Mouse (Mus musculus): ENCODE measurements around the gene Nat8l.
A peak's percentile ranks its signal among the peaks of the same experiment; 100 is the strongest.
"Not testable (repeated sequence)": the region's sequence is repeated elsewhere in the genome, so short reads cannot be mapped to it uniquely, and the experiment has no call there.

Nat8l gene

DNA sequence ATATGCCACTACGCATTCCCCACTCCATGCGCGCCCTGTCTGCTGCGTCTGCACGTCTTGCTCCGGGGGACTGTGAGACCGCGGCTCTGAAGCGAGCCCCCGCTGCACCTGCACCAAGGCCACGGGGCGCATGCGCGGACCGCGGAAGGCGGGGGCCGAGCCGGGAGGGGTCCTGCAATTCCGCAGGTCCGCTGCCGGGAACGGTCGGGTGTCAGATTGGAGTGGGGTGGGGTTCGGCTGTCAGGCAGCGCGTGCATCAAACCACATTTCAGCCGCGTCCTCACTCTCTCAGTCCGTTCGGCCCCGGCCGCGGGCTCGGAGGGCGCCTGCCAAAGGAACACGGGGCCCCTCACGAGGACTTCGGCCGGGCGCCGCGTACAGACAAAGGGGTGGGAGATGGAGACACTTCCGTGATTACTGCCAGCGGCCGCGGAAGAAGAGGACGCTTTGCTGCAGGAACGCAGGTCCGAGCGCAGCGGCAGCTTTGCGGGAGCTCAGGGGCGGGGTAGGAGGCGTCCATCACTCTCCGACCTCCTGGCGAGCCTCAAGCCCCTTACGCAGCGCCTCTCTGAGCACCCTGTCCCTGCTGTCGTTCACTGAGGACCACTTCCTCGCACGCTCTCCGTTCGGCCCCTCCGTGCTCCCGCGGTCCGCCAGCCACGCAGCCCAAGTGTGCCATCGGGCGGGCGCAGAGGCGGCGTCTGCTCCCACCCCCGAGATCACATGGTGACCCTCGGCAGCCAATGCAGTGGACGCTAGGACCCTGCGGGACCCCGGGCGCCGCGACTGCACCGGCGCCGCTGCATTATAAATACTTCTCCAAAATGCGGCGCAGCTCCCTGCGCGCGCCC, at the start of gene Nat8l:
TSS of gene Nat8l (plus strand) at position 142 of the 851 bp plus-strand sequence.
- DNase-seq (ENCODE audit: low spot score): no peak

DNA sequence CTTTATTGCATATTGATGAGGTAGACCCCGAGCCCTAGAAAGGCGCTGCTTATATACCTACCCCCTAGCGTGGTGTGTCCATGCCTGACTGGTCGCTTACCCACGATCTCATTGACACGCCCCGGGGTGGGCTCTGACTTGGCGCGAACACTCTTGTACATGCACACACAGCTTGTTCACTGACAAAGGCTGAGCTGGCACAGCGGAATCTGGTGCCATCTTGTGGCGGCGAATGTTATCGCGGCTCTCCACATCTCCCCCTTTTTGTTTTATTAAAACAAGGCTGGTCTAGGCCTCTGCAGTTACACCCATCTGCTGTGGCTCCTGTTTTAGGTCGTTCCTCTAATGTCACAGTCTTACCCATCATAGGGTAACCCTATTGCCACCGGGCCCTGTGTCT, 48.7 kb upstream of the Nat8l start:
- not testable (repeated sequence) for DNase-seq (ENCODE audit: low spot score)

DNA sequence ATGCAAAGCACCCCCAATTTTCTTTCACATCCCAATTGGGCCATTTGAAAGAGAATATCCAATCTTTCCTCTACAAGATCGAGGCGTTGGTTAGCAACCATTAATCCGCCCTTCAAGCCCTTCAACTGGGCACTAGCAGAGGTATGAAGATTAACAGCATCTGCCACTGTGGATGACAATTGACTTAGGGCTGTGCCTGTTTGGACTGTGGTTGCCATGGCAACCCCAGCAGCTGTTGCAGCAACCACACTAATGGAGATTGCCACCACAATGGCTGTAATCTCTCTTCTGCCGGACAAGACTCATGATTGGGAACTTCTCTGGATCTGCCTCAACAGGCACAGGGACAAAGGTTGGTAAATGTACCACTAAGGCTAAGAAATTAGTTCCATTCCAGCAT, 47.5 kb upstream of the Nat8l start:
- DNase-seq (ENCODE audit: low spot score): no peak

DNA sequence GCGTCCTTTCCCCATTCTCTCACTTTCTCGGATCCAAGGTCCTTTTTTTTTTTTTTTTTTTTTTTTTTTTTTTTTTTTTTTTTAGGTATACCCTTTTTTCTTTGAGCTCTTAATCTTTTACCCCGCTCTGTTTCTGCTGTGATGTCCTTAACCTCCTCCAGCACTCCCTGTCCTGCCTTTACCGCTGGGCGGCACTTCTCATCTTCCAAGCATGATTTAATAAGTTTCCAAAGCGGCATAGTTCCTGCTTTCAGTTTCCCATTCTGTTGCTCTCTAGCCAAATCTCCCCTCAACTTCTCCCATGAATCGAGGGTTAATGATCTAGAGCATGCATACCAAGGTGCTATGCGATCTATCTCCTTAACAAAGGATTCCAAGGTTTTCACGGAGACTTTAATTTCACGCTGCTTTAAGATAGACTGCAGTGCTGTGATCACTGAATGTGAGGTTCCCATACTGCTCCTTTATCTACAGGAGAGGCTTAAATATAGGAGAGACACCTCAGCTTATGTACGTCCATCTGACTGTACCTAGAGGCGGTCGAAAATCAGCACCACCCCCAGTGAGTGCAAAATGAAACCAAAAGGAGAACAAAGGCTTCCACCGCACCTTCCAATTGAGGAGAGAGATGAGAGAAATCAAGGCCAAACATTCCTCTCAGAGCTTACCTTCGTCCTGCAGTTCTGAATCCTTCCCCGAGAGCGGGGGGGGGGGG, 42.2 kb upstream of the Nat8l start:
- DNase-seq (ENCODE audit: low spot score): no peak

DNA sequence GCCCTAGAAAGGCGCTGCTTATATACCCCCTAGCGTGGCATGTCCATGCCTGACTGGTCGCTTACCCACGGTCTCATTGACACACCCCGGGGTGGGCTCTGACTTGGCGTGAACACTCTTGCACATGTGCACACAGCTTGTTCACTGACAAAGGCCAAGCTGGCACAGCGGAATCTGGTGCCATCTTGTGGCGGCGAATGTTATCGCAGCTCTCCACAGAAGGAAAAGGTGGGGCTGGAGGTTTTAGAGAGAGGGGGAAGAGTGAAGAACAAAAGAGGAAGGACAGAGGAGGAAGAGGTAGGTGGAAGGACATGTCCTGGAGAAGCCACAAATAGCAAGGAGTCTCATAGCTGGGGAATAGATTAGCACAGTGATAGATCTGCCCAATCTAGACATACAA, 41.4 kb upstream of the Nat8l start:
- no peak for DNase-seq (ENCODE audit: low spot score)

DNA sequence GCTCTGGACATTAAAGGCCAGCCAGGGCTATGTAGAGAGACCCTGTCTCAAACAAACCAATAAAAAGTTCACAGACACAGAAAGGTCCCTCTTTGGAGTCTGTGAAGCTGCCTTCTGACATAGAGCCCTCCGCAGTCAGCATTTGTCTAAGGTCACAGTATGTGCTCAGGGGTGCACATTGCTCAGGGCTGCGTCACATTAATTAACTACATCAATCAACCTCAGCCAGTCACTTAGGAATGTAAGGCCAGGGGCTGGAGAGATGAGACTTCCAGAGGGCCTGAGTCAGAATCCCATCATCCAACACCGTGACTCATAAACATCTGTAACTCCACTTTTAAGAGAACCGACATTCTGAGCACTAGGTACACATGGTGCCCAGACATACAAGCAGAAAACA, 39.9 kb upstream of the Nat8l start:
- no peak for DNase-seq (ENCODE audit: low spot score)

DNA sequence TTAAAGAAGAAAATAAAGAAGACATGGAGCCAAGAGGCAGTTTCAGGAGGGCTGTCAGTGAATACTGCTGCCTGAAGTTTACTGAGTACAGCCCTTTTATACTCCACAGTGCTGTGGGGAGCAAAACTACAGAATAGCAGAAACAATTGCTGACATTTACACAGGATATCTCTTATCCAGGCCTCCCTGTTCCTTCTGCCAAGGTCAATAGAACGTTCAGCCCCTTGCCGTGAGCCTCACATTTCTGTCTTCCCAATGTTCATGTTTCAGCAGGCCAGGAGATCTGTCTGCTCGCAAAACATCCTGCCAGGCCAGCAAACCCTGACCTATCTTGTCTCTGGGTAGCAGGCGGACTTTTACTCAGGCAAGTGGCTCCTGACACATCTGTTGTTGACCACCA, 36.4 kb upstream of the Nat8l start:
- peak; percentile 22 for DNase-seq (ENCODE audit: low spot score)

DNA sequence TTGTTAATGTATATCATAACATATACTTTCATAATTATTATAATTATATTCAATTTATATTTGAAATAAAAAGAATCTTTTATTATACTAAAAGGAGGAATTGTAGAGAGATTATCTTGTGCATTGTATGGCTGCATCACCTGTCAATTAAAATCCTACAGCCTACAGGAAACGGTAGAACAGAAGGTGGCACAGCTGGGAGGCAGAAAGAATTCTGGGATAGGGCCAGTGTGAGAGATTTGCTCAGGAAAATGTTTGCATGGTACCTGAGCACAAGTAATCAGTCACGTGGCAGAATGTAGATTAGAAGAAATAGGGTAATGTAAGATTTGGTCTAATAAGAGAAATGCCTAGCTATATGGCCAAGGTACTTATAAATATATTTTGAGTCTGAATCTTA, 21.0 kb upstream of the Nat8l start:
- DNase-seq (ENCODE audit: low spot score): no peak

DNA sequence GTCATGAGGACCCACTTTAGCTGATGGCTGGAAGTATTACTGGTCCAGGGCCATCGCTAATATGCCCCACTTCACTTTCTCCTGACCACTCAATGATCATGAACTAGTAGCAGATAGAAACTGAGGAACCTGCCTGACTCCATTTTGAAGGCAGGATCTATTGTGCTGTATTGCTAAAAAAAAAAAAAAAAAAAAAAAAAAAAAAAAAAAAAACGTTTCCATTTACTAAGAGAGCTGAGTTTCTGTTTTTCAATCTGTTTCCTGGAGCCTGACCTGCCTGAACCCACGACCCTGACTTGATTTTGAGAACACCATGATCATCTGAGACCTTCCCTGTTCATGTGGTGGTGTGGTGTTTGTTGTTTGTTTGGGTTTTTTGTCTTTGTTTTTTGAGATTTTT, 19.5 kb upstream of the Nat8l start:
- no peak for DNase-seq (ENCODE audit: low spot score)

DNA sequence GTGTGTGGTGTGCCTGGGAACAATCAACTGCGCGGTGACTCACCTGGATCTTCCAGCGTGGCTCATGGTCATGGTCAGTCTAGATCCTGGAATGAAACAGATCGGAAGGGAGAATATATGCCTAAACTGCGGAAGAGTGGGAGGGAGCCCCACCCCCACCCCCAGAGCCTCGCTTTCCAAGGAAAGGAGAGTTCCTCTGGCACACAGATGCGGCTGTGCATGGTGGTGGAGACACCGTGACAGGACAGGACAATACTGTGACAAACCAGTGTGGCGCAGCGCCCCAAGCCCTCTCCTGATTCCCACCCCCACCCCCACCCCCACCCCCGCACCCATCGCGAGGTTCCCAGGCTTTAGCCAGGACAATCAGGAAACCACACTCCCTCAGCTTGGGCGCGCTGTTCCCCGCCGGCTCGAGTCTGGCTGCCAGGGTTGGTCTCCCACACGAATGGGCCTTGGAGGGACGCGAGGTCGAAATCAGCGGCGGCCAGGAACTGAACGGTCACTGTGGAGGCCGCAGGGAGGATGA, 13.0 kb upstream of the Nat8l start:
- DNase-seq (ENCODE audit: low spot score): no peak

DNA sequence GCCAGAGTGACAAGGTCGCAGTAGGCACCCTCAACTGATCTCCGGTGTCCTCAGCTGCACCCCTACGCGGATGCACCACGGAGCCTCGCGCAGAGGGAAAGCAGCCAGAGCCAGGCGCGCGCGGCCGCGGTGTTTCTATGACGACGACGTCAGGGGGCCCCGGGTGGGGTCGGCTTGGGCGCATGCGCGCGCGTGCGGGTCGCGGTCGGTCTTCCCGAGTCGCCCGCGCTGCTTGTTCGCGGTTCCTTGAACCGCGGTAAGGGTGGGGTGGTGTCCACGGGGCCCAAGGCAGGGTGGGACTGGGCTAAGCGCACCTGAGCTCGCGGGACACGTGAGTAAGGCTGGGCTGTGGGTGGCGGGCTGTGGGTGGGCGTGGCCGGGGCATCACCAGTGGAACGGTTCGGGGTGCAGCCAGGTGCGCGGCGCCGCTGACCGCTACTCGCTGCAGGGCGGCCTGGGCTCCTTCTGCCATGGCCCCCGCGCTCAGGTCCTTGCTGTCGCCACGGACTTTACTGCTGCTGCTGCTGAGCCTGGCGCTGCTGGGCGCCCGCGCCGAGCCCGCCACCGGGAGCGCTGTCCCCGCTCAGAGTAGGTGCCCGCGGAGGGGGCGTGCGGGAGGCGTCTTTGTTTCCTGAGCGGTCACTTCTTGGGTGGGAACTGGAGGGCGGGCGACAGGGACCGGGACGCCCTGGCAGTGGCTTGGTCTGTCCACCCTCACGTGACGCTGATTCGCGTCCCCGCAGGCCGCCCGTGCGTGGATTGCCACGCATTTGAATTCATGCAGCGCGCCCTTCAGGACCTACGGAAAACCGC, 12.3 kb upstream of the Nat8l start, which contains the start of gene Gm1673:
TSS of gene Gm1673 (plus strand) at position 125 of the 813 bp plus-strand sequence.
- DNase-seq (ENCODE audit: low spot score): peak; percentile 58

DNA sequence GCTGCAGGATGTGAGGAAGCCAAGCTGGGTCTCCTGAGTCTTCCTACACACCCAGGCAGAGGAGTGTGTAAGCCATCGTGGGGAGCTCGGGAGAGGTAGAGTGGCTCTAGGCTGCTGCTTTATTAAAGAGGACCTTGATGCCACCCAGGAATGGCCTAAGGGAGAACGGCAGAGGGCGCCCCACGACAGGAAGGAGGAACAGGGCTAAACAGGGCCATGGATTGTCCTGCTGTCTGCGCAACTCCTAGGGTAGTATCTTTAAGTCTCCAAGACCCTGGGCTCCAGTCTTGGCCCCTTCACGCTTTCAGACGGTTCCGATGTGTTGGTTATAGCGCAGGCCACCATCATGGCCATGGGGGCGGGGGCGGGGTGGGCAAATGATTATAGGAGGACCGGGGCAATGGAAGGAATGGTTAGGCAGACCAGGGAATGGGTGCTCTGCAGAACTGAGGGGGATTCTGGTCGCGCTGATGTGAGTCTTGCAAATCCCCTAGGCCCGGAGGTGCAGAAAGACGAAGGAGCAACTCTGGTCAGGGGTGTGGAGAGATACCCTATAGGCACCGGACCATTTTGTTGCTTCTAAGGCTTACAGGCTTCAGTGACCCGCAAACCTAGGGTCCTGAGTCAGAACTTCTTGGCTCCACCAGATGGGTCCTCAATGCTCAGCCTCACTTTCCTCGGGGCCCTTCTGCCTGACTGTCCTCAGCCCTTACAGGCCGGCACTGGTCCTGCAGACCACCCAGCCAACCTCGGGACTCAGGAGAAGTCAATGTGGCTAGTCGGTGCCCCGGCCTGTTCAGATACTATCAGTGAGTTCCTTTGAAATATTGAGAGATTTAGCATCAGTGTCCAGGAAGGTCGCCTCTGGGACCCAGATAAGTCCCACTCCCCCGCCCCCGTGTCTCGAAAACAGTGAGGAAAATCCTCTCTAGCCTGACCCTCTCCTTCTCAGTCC, 836 bp upstream of the Nat8l start:
- no peak for DNase-seq (ENCODE audit: low spot score)

DNA sequence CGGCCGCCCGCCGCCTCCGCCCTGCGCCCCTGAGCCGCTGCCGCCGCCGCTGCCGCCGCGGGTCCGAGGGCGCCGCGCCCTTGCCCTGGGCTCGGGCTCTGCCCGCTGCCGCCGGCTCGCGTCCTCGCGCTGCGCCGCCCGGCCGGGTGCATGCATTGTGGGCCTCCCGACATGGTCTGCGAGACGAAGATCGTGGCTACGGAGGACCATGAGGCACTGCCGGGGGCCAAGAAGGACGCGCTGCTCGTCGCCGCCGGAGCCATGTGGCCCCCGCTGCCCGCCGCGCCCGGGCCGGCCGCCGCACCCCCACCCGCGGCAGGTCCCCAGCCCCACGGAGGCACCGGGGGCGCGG, 886 bp downstream of the Nat8l start:
- no peak for DNase-seq (ENCODE audit: low spot score)

DNA sequence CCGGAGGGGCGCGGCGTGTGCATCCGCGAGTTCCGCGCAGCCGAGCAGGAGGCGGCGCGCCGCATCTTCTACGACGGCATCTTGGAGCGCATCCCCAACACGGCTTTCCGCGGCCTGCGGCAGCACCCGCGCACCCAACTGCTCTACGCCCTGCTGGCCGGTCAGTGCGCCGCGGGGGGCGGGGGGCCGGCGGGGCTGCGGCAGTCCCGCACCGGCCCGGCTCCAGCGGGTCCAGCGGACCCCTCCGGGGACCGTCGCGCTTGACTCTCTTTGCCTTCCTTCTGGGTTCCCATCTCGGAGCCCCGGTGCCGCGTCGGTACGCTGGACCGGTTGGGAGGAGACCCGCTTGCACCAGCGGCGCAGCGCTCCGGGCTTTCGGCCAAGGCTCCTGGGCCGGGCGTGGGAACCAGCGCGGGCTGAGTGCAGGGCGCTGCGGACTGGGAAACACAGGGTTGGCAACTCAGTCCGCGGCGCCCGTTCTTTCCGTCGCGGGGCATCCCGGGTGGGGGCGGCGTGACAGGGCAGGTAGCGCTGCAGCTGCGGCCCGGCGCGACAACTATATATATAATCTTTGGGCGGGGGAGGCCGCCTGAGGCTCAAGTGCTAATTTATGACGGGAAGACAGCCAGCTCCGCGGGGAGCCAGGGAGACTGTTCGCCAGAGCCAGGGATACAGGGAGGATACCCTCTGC, 1.4 kb downstream of the Nat8l start:
- DNase-seq (ENCODE audit: low spot score): no peak

DNA sequence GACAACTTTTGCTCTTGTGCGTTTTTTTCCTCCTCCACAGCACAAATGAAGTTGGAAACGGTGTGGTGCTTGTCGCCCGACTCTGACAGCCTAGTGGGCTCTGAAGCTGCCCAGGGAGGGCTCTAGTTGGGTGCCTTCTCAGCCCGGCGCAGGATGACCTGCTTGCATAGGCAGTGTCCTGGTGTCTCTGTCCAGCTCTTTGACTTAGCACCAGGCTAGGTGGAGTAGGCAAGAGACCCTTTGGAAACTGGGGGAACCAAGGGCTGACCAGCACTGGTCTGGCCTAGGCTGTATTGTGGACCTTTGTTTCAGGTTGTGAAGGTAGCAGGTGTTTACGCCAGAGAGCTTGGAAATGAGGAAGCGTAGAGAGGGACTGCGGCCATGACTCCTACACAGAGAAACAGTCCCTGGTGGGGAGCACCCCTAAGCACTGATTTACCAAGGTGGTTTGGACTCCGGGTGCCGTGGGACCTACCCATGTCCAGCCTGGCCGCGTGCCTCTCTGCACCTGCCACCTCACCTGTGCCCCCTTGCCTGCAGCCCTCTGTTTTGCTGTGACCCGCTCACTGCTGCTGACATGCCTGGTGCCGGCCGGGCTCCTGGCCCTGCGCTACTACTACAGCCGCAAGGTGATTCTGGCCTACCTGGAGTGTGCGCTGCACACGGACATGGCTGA, 2.2 kb downstream of the Nat8l start:
- DNase-seq (ENCODE audit: low spot score): no peak

DNA sequence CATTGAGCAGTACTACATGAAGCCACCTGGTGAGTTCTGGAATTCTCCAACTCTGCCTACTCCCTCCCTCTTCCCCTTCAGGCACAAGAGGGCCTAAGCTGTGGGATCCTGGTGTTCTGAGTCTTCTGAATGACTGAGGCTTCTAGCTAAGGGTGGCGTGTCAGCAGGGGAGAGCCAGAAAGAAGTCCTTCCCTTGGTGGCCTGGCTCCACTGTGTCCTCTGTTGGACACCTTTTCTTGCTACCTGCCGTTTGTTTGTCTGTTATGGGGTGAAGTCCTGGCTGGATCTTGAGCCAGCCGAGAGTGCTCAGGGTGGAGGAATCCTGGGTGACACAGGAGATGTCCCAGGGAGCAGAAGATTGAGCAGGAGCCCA, 2.7 kb downstream of the Nat8l start:
- no peak for DNase-seq (ENCODE audit: low spot score)

DNA sequence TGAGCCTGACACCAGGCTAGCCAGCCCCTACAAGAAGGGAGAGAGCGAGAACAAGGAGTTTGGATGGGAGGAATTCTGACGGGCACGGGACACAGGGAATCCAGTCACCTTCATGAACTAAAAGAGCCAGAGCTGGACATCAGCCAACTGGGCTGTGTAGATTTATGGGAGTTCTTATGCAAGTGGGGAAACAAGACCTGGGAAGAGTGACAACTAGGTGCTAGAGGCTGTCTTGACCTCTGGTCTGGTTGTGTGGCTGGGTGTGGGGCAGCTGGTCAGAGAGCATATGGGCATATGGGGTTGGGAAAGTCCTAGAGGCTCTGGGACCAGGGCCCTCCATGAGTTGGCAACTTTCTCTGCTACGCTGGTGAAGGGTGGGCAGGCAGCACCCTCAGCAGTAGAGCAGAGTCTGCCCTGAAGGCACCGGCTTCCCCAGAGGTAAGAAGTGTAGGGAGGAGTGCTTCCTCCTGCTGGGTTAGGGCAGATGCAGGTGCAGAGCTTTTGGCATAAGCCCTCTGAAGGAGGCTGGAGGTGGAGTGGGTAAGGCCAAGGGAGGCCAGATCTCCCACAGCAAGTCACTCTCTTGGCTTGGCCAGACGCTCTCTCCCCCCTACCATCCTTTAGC, 3.8 kb downstream of the Nat8l start:
- DNase-seq (ENCODE audit: low spot score): peak; percentile 99

DNA sequence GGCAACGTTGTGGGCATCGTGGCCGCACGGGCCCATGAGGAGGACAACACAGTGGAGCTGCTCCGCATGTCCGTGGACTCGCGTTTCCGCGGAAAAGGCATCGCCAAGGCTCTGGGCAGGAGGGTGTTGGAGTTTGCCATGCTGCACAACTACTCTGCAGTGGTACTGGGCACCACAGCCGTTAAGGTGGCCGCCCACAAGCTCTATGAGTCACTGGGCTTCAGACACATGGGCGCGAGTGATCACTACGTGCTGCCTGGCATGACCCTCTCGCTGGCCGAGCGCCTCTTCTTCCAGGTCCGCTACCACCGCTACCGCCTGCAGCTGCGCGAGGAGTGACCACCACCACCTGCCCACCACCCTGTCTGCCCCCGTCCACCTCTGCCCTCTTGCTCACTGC, 5.0 kb downstream of the Nat8l start:
- DNase-seq (ENCODE audit: low spot score): no peak

DNA sequence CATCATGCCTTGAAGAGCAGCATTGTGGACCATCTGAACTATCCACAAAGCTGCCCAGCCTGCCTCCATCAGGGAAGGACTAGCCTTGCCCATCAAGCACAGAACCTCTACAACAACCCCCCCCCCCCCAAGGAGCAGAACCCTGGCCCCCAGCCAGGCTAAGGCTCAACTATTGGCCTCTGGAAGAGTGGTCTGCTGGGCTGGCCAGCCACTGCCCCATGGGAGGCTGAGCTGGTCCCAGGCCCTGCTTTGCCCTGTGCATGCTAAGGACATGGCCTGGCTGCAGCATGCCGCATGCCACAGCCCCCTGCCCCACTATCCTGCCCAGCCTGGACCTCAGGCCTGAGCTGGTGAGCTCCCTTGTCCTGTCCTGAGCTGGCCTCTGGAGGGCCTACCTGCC, 5.6 kb downstream of the Nat8l start:
- DNase-seq (ENCODE audit: low spot score): no peak

DNA sequence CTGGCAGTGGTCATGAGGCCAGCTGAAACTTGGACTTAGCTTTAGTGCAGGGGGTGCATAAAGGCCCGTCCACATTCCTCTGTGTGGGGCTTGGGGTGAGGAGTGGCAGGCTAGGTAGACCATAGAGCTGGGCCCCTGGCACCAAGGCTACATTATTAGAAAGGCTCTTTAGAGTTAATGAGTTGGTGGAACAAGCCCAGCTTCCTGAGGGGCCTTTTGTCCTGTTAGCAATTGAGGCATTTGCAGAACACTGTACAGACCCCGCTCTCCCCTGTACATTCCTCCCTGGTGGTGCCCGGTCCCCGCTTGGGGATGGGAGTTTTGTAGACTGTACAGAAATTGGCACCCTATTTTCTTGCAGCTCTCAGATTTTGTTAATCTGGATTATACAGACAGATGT, 6.9 kb downstream of the Nat8l start:
- DNase-seq (ENCODE audit: low spot score): no peak
